Mouse (Mus musculus) liver, adult 2 months (tissue): Measurements from ENCODE around the gene Eral1.

Source experiments
- CTCF ChIP-seq: fragments of 200-500 bp; IDR thresholded peaks from 2 replicates; pipeline ENCODE4 v1.5.1; 2011; ENCODE audit warnings: low read depth, low read length, control low read depth
- POLR2A ChIP-seq: fragments of 200-500 bp; IDR thresholded peaks from 2 replicates; pipeline ENCODE4 v1.6.1; 2011; ENCODE audit warnings: low read length, control low read depth; ENCODE audit not compliant: insufficient read depth; ENCODE audit errors: extremely low read depth

DNA sequence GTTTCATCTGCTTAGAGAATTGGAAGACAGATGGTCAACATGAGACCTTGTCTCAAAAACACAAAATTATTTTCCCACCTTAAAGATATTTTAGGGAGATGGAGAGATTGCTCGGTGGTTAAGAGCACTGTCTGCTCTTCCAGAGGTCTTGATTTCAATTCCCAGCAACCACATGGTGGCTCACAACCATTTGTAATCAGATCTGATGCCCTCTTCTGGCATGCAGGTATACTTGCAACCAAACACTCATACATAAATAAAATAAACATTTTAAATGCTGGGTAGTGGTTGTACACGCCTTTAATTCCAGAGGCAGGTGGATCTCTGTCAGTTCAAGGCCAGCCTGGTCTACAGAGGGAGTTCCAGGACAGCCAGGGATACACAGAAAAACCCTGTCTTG lies 39.3 kb downstream of the Eral1 start:
- TF ChIP-seq CTCF (no peak), POLR2A (no peak)
